Mouse (Mus musculus) midbrain, embryonic 16.5 days (tissue): ENCODE measurements at regions not wholly inside any gene's neighbourhood (a gene's known extent, or its start where the extent isn't known, plus 50 kb on each side); places are given as distances from the start of the nearest gene placed in this dataset.
"Not testable (repeated sequence)": the region's sequence is repeated elsewhere in the genome, so short reads cannot be mapped to it uniquely, and the experiment has no call there.

ENCODE experiments used
- ATAC-seq: fragments of 200-750 bp; cut with Nextera tagmentation; 2 replicates; pipeline ENCODE4 v1.8.0; 2017; ENCODE audit warnings: moderate TSS enrichment
- H3K27ac ChIP-seq: fragments of 300-500 bp; sonication (generic); 2 replicates; pipeline ENCODE4 v1.5.1; 2014; ENCODE audit warnings: mild to moderate bottlenecking, low read length, mixed read lengths
- H3K27me3 ChIP-seq: fragments of 300-500 bp; sonication (generic); 2 replicates; pipeline ENCODE4 v1.6.1; 2014; ENCODE audit warnings: low read depth, low read length, mixed read lengths; ENCODE audit not compliant: control insufficient read depth, insufficient read depth
- H3K36me3 ChIP-seq: fragments of 300-500 bp; sonication (generic); 2 replicates; pipeline ENCODE4 v1.6.1; 2014; ENCODE audit warnings: mild to moderate bottlenecking, low read length, moderate library complexity, mixed read lengths; ENCODE audit not compliant: control insufficient read depth, insufficient read depth
- H3K4me1 ChIP-seq: fragments of 300-500 bp; sonication (generic); 2 replicates; pipeline ENCODE4 v1.6.1; 2014; ENCODE audit warnings: mild to moderate bottlenecking, low read length, mixed read lengths; ENCODE audit not compliant: control insufficient read depth, insufficient read depth
- H3K4me2 ChIP-seq: fragments of 300-500 bp; sonication (generic); 2 replicates; pipeline ENCODE4 v1.6.1; 2014; ENCODE audit warnings: mild to moderate bottlenecking, low read length, mixed read lengths
- H3K4me3 ChIP-seq: fragments of 300-500 bp; sonication (generic); 2 replicates; pipeline ENCODE4 v1.5.1; 2014; ENCODE audit warnings: low read depth, mild to moderate bottlenecking, low read length, moderate library complexity, mixed read lengths
- H3K9ac ChIP-seq: fragments of 300-500 bp; sonication (generic); 2 replicates; pipeline ENCODE4 v1.6.1; 2014; ENCODE audit warnings: low read depth, low read length, mixed read lengths
- H3K9me3 ChIP-seq: fragments of 300-500 bp; sonication (generic); replicated peaks from 2 replicates; pipeline ENCODE4 v1.6.1; 2014; ENCODE audit warnings: mild to moderate bottlenecking, low read length, mixed read lengths; ENCODE audit not compliant: control insufficient read depth, poor library complexity, severe bottlenecking
- WGBS: fragments of 180-500 bp; shearing (Covaris S2); extraction: QIAGEN DNeasy Blood & Tissue Kit; methylation state at CpG from one replicate; pipeline ENCODE4 v1.1.7; 2014; 5-methylcytosine and 5-hydroxymethylcytosine counted together

DNA sequence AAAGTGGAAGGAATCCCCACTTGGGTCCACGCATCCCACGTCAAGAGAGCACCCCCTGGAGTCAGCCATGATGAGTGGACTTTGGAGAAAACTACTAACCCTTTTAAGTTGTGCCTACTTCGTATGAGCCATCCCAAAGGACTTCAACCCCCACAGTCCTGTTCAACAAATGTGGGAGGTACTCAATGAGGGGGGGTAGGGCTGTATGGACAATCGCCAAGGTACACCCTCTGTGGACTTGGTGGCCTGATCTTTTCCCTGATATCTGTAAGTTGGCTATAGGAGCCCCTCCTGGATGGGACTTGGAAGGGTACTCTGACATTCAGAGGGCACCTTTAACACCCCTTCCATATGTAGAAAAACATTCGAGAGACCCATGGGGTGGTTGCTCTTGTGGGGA, 256.5 kb upstream of the Olfr161 start:
- H3K9me3 ChIP-seq, ATAC-seq, H3K4me2 ChIP-seq, H3K36me3 ChIP-seq, H3K27ac ChIP-seq, H3K4me3 ChIP-seq, H3K4me1 ChIP-seq, H3K27me3 ChIP-seq, H3K9ac ChIP-seq: not testable (repeated sequence)
- 91% methylated on average over 5 of the region's 5 CpGs for WGBS

DNA sequence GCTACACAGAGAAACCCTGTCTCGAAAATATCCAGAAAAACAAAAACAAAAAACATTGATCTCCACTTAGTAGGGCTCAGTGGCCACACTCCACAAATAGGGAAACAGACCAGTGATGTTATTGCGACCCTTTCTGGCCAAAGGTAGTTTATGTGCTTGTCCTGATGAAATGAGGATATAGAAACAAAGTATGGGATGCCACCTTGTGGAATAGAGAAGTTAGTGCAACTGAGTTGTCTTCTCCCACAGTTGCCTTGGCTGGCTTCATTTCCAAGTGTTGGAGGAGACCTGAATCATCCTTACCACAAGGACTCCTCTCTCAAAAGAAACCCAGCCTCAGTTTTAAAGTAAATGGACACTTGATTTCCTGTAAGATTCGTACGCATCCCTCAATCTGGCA, 247.5 kb upstream of the Olfr161 start:
- not testable (repeated sequence) for H3K4me1 ChIP-seq, H3K27me3 ChIP-seq, H3K36me3 ChIP-seq, H3K27ac ChIP-seq, H3K9me3 ChIP-seq, ATAC-seq, H3K4me2 ChIP-seq, H3K9ac ChIP-seq, H3K4me3 ChIP-seq
- 31% methylated on average over 4 of the region's 4 CpGs for WGBS

DNA sequence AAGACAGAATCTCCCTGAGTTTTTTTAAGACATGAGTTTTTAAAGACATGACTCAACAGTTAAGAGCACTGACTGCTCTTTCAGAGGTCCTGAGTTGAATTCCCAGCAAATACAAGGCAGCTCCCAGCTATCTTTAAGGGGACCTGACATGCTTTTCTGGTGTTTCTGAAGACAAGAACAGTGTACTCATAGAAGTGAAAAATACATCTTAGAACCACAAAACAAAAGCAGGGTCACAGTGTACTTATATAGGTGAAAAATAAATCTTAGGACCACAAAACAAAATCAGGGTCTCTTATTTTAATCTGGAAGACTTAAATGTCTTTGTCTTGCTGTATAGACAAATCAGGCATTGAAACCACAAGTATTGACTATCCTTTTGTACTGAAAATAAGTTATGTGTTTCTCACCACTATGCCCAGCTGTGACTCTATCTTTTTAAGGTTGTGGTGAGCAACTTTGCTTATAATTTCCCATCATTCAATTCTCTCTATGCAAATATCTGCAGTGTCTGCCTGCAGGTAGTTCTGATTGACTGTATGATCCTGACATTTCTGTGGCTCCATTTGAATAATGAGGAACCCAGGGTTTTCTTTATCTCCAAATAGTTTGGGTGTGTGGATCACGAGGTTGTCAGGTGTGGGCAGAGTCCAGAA, 246.0 kb upstream of the Olfr161 start:
- not testable (repeated sequence) for H3K36me3 ChIP-seq, H3K27me3 ChIP-seq, H3K4me3 ChIP-seq, H3K9ac ChIP-seq, H3K4me1 ChIP-seq, H3K4me2 ChIP-seq, H3K9me3 ChIP-seq, ATAC-seq, H3K27ac ChIP-seq
- WGBS = no CpG with 5 or more reads among the region's 1 CpGs

DNA sequence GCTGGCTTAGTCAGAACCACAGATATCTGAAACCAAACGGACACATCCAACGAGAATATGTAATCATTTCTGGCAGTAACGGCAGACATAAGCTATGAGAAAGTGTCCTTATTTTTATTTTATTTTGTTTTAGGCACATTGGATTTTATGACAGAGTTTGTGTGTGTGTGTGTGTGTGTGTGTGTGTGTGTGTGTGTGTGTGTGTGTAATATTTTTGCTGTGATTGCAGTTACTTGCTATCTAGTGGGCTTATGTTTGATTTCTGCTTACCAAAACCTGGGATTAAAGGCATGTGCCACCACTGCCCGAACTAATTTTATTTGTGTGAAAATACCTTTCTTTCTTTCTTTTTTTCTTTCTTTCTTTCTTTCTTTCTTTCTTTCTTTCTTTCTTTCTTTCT, 241.5 kb upstream of the Olfr161 start:
- WGBS = 73% methylated on average over 1 of the region's 4 CpGs
- not testable (repeated sequence) for H3K27me3 ChIP-seq, ATAC-seq, H3K9me3 ChIP-seq, H3K4me3 ChIP-seq, H3K9ac ChIP-seq, H3K4me2 ChIP-seq, H3K36me3 ChIP-seq, H3K4me1 ChIP-seq, H3K27ac ChIP-seq

DNA sequence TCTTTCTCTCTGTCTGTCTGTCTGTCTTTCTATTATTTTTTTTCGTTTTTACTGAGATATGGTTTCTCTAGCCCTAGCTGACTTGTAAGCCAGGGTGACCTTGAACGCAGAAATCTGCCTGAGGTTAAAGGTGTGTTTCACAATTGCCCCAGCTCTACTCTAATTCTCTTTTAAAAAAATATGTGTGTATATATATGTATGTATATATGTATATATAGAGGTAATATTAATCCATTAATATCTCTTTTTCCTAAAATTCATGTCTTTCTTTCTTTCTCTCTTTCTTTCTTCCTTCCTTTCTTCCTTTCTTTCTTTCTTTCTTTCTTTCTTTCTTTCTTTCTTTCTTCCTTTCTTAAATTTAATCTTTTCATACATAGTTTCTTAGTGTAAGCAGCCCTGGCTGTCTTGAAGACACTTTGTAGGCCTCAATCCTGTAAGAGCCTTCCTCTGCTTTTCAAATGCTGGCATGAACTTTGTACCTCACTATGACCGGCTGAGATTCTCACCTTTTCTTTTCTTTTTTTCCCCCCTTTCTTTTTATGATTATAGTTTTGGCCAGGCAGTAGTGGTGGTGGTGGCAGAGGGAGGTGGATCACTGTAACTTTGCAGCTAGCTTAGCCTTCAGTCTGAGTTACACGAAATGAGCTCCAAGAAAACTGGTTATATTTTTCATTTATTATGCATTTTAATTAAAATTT, 240.8 kb upstream of the Olfr161 start:
- ATAC-seq, H3K4me1 ChIP-seq, H3K9me3 ChIP-seq, H3K4me2 ChIP-seq, H3K36me3 ChIP-seq, H3K27ac ChIP-seq, H3K9ac ChIP-seq, H3K4me3 ChIP-seq, H3K27me3 ChIP-seq: not testable (repeated sequence)
- WGBS = 36% methylated on average over 2 of the region's 4 CpGs

DNA sequence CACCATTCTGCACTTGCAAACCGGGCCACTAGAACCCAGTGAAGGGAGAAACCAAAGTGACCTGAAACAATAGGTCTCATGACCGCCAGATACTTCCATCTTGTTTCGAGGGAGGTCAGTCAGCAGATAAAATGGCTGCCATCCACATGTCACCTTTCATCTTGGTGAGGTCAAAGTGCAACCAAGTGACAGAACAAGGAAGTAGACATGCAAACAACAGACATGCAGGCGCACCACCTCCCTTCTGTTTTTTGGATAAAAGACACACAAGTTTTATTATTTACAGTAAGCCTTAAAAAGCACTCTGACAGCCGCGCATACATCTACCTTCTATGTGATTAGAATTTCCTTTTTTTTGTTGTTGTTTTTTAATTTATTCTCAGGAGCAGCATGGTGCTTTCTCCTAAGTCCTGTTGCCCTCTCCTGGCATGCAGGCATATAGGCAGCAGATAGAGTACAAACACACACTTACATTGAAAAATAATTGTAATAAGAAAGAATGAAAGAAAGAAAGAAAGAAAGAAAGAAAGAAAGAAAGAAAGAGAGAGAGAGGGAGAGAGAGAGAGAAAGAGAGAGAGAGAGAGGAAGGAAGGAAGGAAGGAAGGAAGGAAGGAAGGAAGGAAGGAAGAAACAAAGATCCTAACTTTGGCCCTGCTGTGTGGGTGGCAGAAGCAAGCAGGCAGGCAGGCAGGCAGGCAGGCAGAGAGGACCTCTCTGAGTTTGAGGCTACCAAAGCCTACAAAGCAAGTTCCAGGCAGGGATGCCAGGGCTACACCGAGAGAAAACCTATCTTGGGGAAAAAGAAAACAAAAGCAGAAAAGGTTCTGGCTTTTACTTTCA, 240.0 kb upstream of the Olfr161 start:
- not testable (repeated sequence) for H3K27me3 ChIP-seq, H3K4me2 ChIP-seq, H3K36me3 ChIP-seq, H3K27ac ChIP-seq, H3K9ac ChIP-seq, H3K4me1 ChIP-seq, H3K4me3 ChIP-seq, H3K9me3 ChIP-seq
- WGBS = 83% methylated on average over 6 of the region's 7 CpGs
- peak; percentile 84 for ATAC-seq

DNA sequence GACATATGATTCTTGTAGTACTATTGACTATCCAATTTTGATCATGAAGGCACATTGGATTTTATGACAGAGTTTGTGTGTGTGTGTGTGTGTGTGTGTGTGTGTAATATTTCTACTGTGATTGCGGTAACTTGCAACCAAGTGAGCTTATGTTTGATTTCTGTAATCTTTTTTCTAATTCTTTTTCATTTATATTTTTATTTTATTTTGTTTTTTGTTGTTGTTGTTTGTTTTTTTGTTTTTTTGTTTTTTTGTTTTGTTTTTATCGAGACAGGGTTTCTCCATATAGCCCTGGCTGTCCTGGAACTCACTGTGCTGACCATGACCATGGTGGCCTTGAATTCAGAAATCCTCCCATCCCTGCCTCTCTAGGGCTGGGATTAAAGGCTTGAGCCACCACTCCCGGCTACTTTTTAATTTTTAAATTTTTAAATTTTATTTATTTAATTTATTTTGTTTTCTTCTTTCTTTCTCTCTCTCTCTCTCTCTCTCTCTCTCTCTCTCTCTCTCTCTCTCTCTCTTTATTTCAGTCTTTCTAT, 239.3 kb upstream of the Olfr161 start:
- not testable (repeated sequence) for H3K9ac ChIP-seq, H3K9me3 ChIP-seq, H3K27ac ChIP-seq, H3K4me3 ChIP-seq, H3K4me2 ChIP-seq, H3K36me3 ChIP-seq, H3K4me1 ChIP-seq, H3K27me3 ChIP-seq
- peak; percentile 80 for ATAC-seq
- WGBS = 79% methylated on average over 3 of the region's 3 CpGs
